Mouse (Mus musculus): ENCODE data around the gene Qrfp.

- no peak for TF ChIP-seq CTCF (IDR thresholded peaks at IDR 0.05)
- TF ChIP-seq EP300 (IDR thresholded peaks at IDR 0.05): no peak
These were observed 19.6 kb downstream of the Qrfp start for GRCm38 (mm10) chr2:31790728-31791251.

Data from lung, postnatal 0 days (tissue).